Mouse (Mus musculus) neural tube, embryonic 12.5 days (tissue): ENCODE data around the gene Ank3. TPM values are rescaled to one million over a fixed set of nuclear protein-coding genes. Genes with fewer than 3 reads are reported as not detected.
"Not testable (repeated sequence)": the region's sequence is repeated elsewhere in the genome, so short reads cannot be mapped to it uniquely, and the experiment has no call there.

Experiments used
- ATAC-seq: fragments of 200-750 bp; cut with Nextera tagmentation; 2 replicates; pipeline ENCODE4 v1.8.0; 2017; ENCODE audit warnings: low read depth, mild to moderate bottlenecking, moderate TSS enrichment, moderate library complexity; ENCODE audit not compliant: low FRiP score
- H3K27ac ChIP-seq: fragments of 300-500 bp; sonication (generic); 2 replicates; pipeline ENCODE4 v1.5.1; 2016
- H3K27me3 ChIP-seq: fragments of 300-500 bp; sonication (generic); replicated peaks from 2 replicates; pipeline ENCODE4 v1.6.1; 2016; ENCODE audit warnings: mild to moderate bottlenecking
- H3K36me3 ChIP-seq: fragments of 300-500 bp; sonication (generic); 2 replicates; pipeline ENCODE4 v1.6.1; 2016; ENCODE audit warnings: mild to moderate bottlenecking
- H3K4me1 ChIP-seq: fragments of 300-500 bp; sonication (generic); 2 replicates; pipeline ENCODE4 v1.6.1; 2016
- H3K4me2 ChIP-seq: fragments of 300-500 bp; sonication (generic); replicated peaks from 2 replicates; pipeline ENCODE4 v1.6.1; 2016; ENCODE audit warnings: mild to moderate bottlenecking
- H3K4me3 ChIP-seq: fragments of 300-500 bp; sonication (generic); 2 replicates; pipeline ENCODE4 v1.5.1; 2016
- H3K9ac ChIP-seq: fragments of 300-500 bp; sonication (generic); 2 replicates; pipeline ENCODE4 v1.6.1; 2016; ENCODE audit warnings: mild to moderate bottlenecking
- H3K9me3 ChIP-seq: fragments of 300-500 bp; sonication (generic); 2 replicates; pipeline ENCODE4 v1.6.1; 2016; ENCODE audit warnings: mild to moderate bottlenecking
- WGBS: fragments of 180-500 bp; shearing (Covaris S2); methylation state at CpG from one replicate; pipeline ENCODE4 v1.1.7; 2016; 5-methylcytosine and 5-hydroxymethylcytosine counted together
- polyA plus RNA-seq: library from polyadenylated mRNA; unstranded; fragments of >200 nt; fragmentation: Nextera tagmentation; extraction: Ambion mirVana; gene quantifications from 2 replicates; pipeline ENCODE4 v1.2.1, GENCODE M21; 2016

Ank3 gene
- polyA plus RNA-seq, 1 experiment from 2014 or later: 95.5 TPM

- WGBS: 70% methylated on average over 9 of the region's 9 CpGs
- Histone ChIP-seq H3K36me3 (peaks cover 36% of the 10 kb centered on the region), H3K27ac (no peak overlapping the region), H3K9me3 (no peaks in the 10 kb centered on the region), H3K4me2 (no peak overlapping the region), H3K4me3 (no peak overlapping the region), H3K9ac (no peak overlapping the region), H3K4me1 (no peaks in the 10 kb centered on the region), H3K27me3 (no peaks in the 10 kb centered on the region)
- no peak for ATAC-seq
These were observed 497.0 kb downstream of the Ank3 start for GRCm38 (mm10) chr10:69895606-69896005.

GRCm38 (mm10) chr10:69897927-69898326 lies 499.4 kb downstream of the Ank3 start:
- no peaks in the 10 kb centered on the region for H3K9me3 ChIP-seq
- H3K4me1 ChIP-seq: no peaks in the 10 kb centered on the region
- H3K27ac ChIP-seq: no peak overlapping the region
- H3K27me3 ChIP-seq: no peaks in the 10 kb centered on the region
- no peak overlapping the region for H3K4me3 ChIP-seq
- no peak overlapping the region for H3K9ac ChIP-seq
- H3K36me3 ChIP-seq: peaks cover 40% of the 10 kb centered on the region
- H3K4me2 ChIP-seq: no peak overlapping the region
- no peak for ATAC-seq
- WGBS: 76% methylated on average over 5 of the region's 5 CpGs

- Histone ChIP-seq H3K4me1 (no peaks in the 10 kb centered on the region), H3K9me3 (no peaks in the 10 kb centered on the region), H3K27ac (no peak overlapping the region), H3K36me3 (peaks cover 34% of the 10 kb centered on the region), H3K4me3 (no peak overlapping the region), H3K9ac (no peak overlapping the region), H3K27me3 (no peaks in the 10 kb centered on the region), H3K4me2 (no peak overlapping the region)
- ATAC-seq: no peak
- 94% methylated on average over 8 of the region's 8 CpGs for WGBS
These were observed 500.2 kb downstream of the Ank3 start for GRCm38 (mm10) chr10:69898821-69899220.

- no peak for ATAC-seq
- WGBS: 87% methylated on average over 3 of the region's 3 CpGs
- Histone ChIP-seq H3K27ac (no peak overlapping the region), H3K4me2 (no peak overlapping the region), H3K9me3 (no peaks in the 10 kb centered on the region), H3K9ac (no peak overlapping the region), H3K4me3 (no peak overlapping the region), H3K27me3 (no peaks in the 10 kb centered on the region), H3K36me3 (peaks cover 31% of the 10 kb centered on the region), H3K4me1 (no peaks in the 10 kb centered on the region)
These were observed 501.2 kb downstream of the Ank3 start for GRCm38 (mm10) chr10:69899788-69900187.

GRCm38 (mm10) chr10:69902024-69902423 lies 503.5 kb downstream of the Ank3 start:
- no peak overlapping the region for H3K9ac ChIP-seq
- H3K36me3 ChIP-seq: peaks cover 25% of the 10 kb centered on the region
- H3K4me2 ChIP-seq: no peak overlapping the region
- WGBS: 81% methylated on average over 6 of the region's 6 CpGs
- no peaks in the 10 kb centered on the region for H3K27me3 ChIP-seq
- H3K4me1 ChIP-seq: no peaks in the 10 kb centered on the region
- ATAC-seq: no peak
- H3K27ac ChIP-seq: no peak overlapping the region
- no peaks in the 10 kb centered on the region for H3K9me3 ChIP-seq
- H3K4me3 ChIP-seq: no peak overlapping the region

GRCm38 (mm10) chr10:69904321-69904720 lies 505.7 kb downstream of the Ank3 start:
- Histone ChIP-seq H3K4me3 (no peak overlapping the region), H3K9me3 (no peaks in the 10 kb centered on the region), H3K27me3 (no peaks in the 10 kb centered on the region), H3K4me2 (no peak overlapping the region), H3K27ac (no peak overlapping the region), H3K9ac (no peak overlapping the region), H3K4me1 (no peaks in the 10 kb centered on the region), H3K36me3 (peaks cover 12% of the 10 kb centered on the region)
- 77% methylated on average over 10 of the region's 10 CpGs for WGBS
- ATAC-seq: no peak

- no peaks in the 10 kb centered on the region for H3K27me3 ChIP-seq
- H3K27ac ChIP-seq: no peak overlapping the region
- no peaks in the 10 kb centered on the region for H3K9me3 ChIP-seq
- no peak overlapping the region for H3K4me2 ChIP-seq
- no peak overlapping the region for H3K4me3 ChIP-seq
- H3K4me1 ChIP-seq: no peaks in the 10 kb centered on the region
- ATAC-seq: no peak
- H3K9ac ChIP-seq: no peak overlapping the region
- H3K36me3 ChIP-seq: peaks cover 5% of the 10 kb centered on the region; the same call in 1 of the 2 replicates
- WGBS: 55% methylated on average over 12 of the region's 12 CpGs
These were observed 509.5 kb downstream of the Ank3 start for GRCm38 (mm10) chr10:69907795-69908764.

GRCm38 (mm10) chr10:69909856-69910255 lies 511.3 kb downstream of the Ank3 start:
- 92% methylated on average over 4 of the region's 4 CpGs for WGBS
- H3K9ac ChIP-seq: no peak overlapping the region
- no peak overlapping the region for H3K27ac ChIP-seq
- H3K4me1 ChIP-seq: no peaks in the 10 kb centered on the region
- no peaks in the 10 kb centered on the region for H3K27me3 ChIP-seq
- no peak for ATAC-seq
- H3K9me3 ChIP-seq: no peaks in the 10 kb centered on the region
- H3K4me3 ChIP-seq: no peak overlapping the region
- H3K4me2 ChIP-seq: no peak overlapping the region
- H3K36me3 ChIP-seq: peaks cover 5% of the 10 kb centered on the region; the same call in 1 of the 2 replicates

GRCm38 (mm10) chr10:69910304-69910703 lies 511.7 kb downstream of the Ank3 start:
- not testable (repeated sequence) for H3K27ac ChIP-seq, H3K27me3 ChIP-seq, H3K4me3 ChIP-seq, H3K4me2 ChIP-seq, H3K36me3 ChIP-seq, H3K9me3 ChIP-seq, ATAC-seq, H3K9ac ChIP-seq, H3K4me1 ChIP-seq
- WGBS: 17% methylated on average over 5 of the region's 6 CpGs

- not testable (repeated sequence) for H3K4me2 ChIP-seq, H3K36me3 ChIP-seq, ATAC-seq, H3K27me3 ChIP-seq, H3K4me1 ChIP-seq, H3K9ac ChIP-seq, H3K9me3 ChIP-seq, H3K27ac ChIP-seq, H3K4me3 ChIP-seq
- 48% methylated on average over 5 of the region's 7 CpGs for WGBS
These were observed 512.2 kb downstream of the Ank3 start for GRCm38 (mm10) chr10:69910726-69911125.

- H3K27me3 ChIP-seq: no peaks in the 10 kb centered on the region
- no peak overlapping the region for H3K4me3 ChIP-seq
- H3K4me2 ChIP-seq: no peak overlapping the region
- no peak overlapping the region for H3K9ac ChIP-seq
- no peak for ATAC-seq
- 74% methylated on average over 3 of the region's 3 CpGs for WGBS
- H3K27ac ChIP-seq: no peak overlapping the region
- no peaks in the 10 kb centered on the region for H3K9me3 ChIP-seq
- H3K36me3 ChIP-seq: peaks cover 12% of the 10 kb centered on the region; the same call in 1 of the 2 replicates
- H3K4me1 ChIP-seq: no peaks in the 10 kb centered on the region
These were observed 517.0 kb downstream of the Ank3 start for GRCm38 (mm10) chr10:69915566-69915965.

- H3K9me3 ChIP-seq: no peaks in the 10 kb centered on the region
- peaks cover 12% of the 10 kb centered on the region; the same call in 1 of the 2 replicates for H3K36me3 ChIP-seq
- no peak overlapping the region for H3K4me3 ChIP-seq
- H3K27ac ChIP-seq: no peak overlapping the region
- H3K4me2 ChIP-seq: no peak overlapping the region
- H3K4me1 ChIP-seq: no peaks in the 10 kb centered on the region
- no peak overlapping the region for H3K9ac ChIP-seq
- no peak for ATAC-seq
- 93% methylated on average over 4 of the region's 4 CpGs for WGBS
- no peaks in the 10 kb centered on the region for H3K27me3 ChIP-seq
These were observed 517.6 kb downstream of the Ank3 start for GRCm38 (mm10) chr10:69916205-69916604.
